Mouse (Mus musculus) liver, adult 2 months (tissue): Measurements from ENCODE around the gene Dpy19l3. TPM values are rescaled to one million over a fixed set of nuclear protein-coding genes. Genes with fewer than 3 reads are reported as not detected.

Experiments used
- DNase-seq: peaks from one replicate; pipeline ENCODE4 v3.0.0-alpha.2; 2011; ENCODE audit warnings: low read depth, low spot score; ENCODE audit errors: extremely low read depth
- H3K27ac ChIP-seq: fragments of 200-500 bp; replicated peaks from 2 replicates; pipeline ENCODE4 v1.5.1; 2012; ENCODE audit warnings: low read depth, mild to moderate bottlenecking, control low read depth, inconsistent platforms, low read length; ENCODE audit not compliant: insufficient read depth
- H3K27me3 ChIP-seq: fragments of 200-500 bp; 2 replicates; pipeline ENCODE4 v1.6.1; 2012; ENCODE audit warnings: mild to moderate bottlenecking, moderate library complexity, low read length, inconsistent platforms; ENCODE audit not compliant: control insufficient read depth, insufficient read depth
- H3K36me3 ChIP-seq: fragments of 200-500 bp; 2 replicates; pipeline ENCODE4 v1.6.1; 2012; ENCODE audit warnings: low read length, inconsistent platforms; ENCODE audit not compliant: control insufficient read depth, insufficient read depth
- H3K4me1 ChIP-seq: fragments of 200-500 bp; 2 replicates; pipeline ENCODE4 v1.6.1; 2011; ENCODE audit warnings: low read length; ENCODE audit not compliant: control insufficient read depth, insufficient read depth
- H3K4me3 ChIP-seq: fragments of 200-500 bp; 2 replicates; pipeline ENCODE4 v1.5.1; 2011; ENCODE audit warnings: low read depth, mild to moderate bottlenecking, control low read depth, low read length, moderate library complexity; ENCODE audit not compliant: insufficient read depth
- H3K79me2 ChIP-seq: fragments of 200-500 bp; 2 replicates; pipeline ENCODE4 v1.6.1; 2012; ENCODE audit warnings: inconsistent platforms, mild to moderate bottlenecking, low read length, moderate library complexity; ENCODE audit not compliant: control insufficient read depth, insufficient read depth
- H3K9ac ChIP-seq: fragments of 200-500 bp; 2 replicates; pipeline ENCODE4 v1.6.1; 2012; ENCODE audit warnings: low read depth, mild to moderate bottlenecking, control low read depth, inconsistent platforms, low read length
- CTCF ChIP-seq: fragments of 200-500 bp; IDR thresholded peaks from 2 replicates; pipeline ENCODE4 v1.5.1; 2011; ENCODE audit warnings: low read depth, low read length, control low read depth
- POLR2A ChIP-seq: fragments of 200-500 bp; IDR thresholded peaks from 2 replicates; pipeline ENCODE4 v1.6.1; 2011; ENCODE audit warnings: low read length, control low read depth; ENCODE audit not compliant: insufficient read depth; ENCODE audit errors: extremely low read depth
- WGBS: fragments of 180-500 bp; shearing (Covaris S2); methylation state at CpG from one replicate; pipeline ENCODE4 v1.1.7; 2018; 5-methylcytosine and 5-hydroxymethylcytosine counted together
- polyA plus RNA-seq: library from polyadenylated mRNA; depleted of rRNA; stranded (reverse); fragments of >200 nt; gene quantifications from 2 replicates; pipeline ENCODE4 v1.2.3, GENCODE M21; 2012; rRNA removed
- total RNA-seq: library from RNA; depleted of rRNA; stranded (reverse); fragments of >200 nt; gene quantifications from 2 replicates; pipeline ENCODE4 v1.2.3, GENCODE M21; 2014; rRNA removed

Dpy19l3 gene
- total and polyA plus RNA-seq, 2 experiments = 2.4 to 3.8 TPM

GRCm38 (mm10) chr7:35636229-35636628 is 118.0 kb downstream of the Dpy19l3 start:
- TF ChIP-seq CTCF = peak; percentile 47
- no peak for TF ChIP-seq POLR2A
- Histone ChIP-seq H3K79me2 (no peaks in the 10 kb centered on the region), H3K27me3 (no peaks in the 10 kb centered on the region), H3K9ac (no peak overlapping the region), H3K4me3 (no peak overlapping the region), H3K4me1 (no peaks in the 10 kb centered on the region), H3K36me3 (peaks cover 34% of the 10 kb centered on the region; the same call in 1 of the 2 replicates), H3K27ac (no peak overlapping the region)
- WGBS = 69% methylated on average over 6 of the region's 6 CpGs
- no peak for DNase-seq

Other genes starting within 250 kb of the Dpy19l3 start
- under 0.01 TPM in 1 of 2 replicates, not detected in the other for gene Tdrd12, start 216.7 kb downstream of the Dpy19l3 start, total RNA-seq
- not detected in 2 replicates for gene Tdrd12, start 216.7 kb downstream of the Dpy19l3 start, polyA plus RNA-seq
- gene Nudt19, start 198.2 kb downstream of the Dpy19l3 start, total RNA-seq = 52.3 and 66.0 TPM in 2 replicates
- gene Nudt19, start 198.2 kb downstream of the Dpy19l3 start, polyA plus RNA-seq = 42.7 and 51.1 TPM in 2 replicates
- under 0.01 TPM in 2 replicates for gene Rgs9bp, start 168.9 kb downstream of the Dpy19l3 start, total RNA-seq
- gene Rgs9bp, start 168.9 kb downstream of the Dpy19l3 start, polyA plus RNA-seq = not detected in 2 replicates
- gene Ankrd27, start 168.2 kb downstream of the Dpy19l3 start, total RNA-seq = 15.5 and 19.7 TPM in 2 replicates
- gene Ankrd27, start 168.2 kb downstream of the Dpy19l3 start, polyA plus RNA-seq = 12.9 and 14.6 TPM in 2 replicates
- gene Pdcd5, start 106.9 kb downstream of the Dpy19l3 start, total RNA-seq = 59.7 and 71.0 TPM in 2 replicates
- 61.2 and 61.5 TPM in 2 replicates for gene Pdcd5, start 106.9 kb downstream of the Dpy19l3 start, polyA plus RNA-seq
- gene Zfp507, start 48.5 kb upstream of the Dpy19l3 start, total RNA-seq = 12.2 and 14.2 TPM in 2 replicates
- 3.6 and 4.9 TPM in 2 replicates for gene Zfp507, start 48.5 kb upstream of the Dpy19l3 start, polyA plus RNA-seq